Mouse (Mus musculus): ENCODE results near the gene Gab2. TPM values are rescaled to one million over a fixed set of nuclear protein-coding genes. Genes with fewer than 3 reads are reported as not detected.

The Gab2 gene
- 29.6 and 34.5 TPM in 2 replicates for polyA plus RNA-seq (2012; rRNA removed; ENCODE audit: low replicate concordance)

GRCm38 (mm10) chr7:97081242-97081958, at the start of gene Gab2:
Gene Gab2, plus strand, starts transcription at chr7:97081586.

GRCm38 (mm10) chr7:97331726-97332666, 250.6 kb downstream of the Gab2 start, which contains the start of the genes Usp35 and Kctd21:
Gene Usp35, minus strand, starts transcription at chr7:97332020.
Gene Kctd21, plus strand, starts transcription at chr7:97332327.

Other genes starting within 250 kb of the Gab2 start
- 4.1 and 5.1 TPM in 2 replicates for gene Nars2, start 130.1 kb upstream of the Gab2 start, polyA plus RNA-seq (2012; rRNA removed; ENCODE audit: low replicate concordance)

Data from subcutaneous adipose tissue, adult 2 months (tissue).